Mouse (Mus musculus): ENCODE results near the gene Itpr1. TPM values are rescaled to one million over a fixed set of nuclear protein-coding genes. Genes with fewer than 3 reads are reported as not detected.

Gene Itpr1
- polyA plus RNA-seq, 1 experiment from 2014 or later: 9.0 TPM

DNA sequence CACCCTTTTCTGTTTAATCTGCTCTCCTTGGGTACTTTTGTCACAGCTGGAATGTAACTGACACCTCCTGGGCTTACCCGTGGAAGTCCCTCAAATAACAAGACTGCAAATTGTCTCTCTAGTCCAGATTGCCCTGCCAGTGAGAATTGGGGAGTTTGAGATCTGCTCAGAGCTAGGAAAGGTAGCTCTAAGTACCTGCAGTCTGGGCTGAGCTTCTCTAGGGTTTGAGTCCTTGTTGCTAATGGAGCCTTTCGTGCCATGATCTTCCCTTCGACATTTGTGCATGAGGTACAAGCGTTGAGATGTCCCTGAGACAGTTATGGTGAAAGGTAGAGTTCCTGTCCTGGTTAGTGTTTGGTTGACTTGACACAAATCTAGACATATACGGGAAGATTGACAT lies 89.0 kb downstream of the Itpr1 start:
- no peaks in the 10 kb centered on the region for H3K27me3 ChIP-seq (replicated peaks)
- H3K4me3 ChIP-seq (replicated peaks): no peak overlapping the region
- no peak overlapping the region for H3K4me2 ChIP-seq (replicated peaks)
- H3K9me3 ChIP-seq: no peaks in the 10 kb centered on the region
- WGBS: 86% methylated on average over 5 of the region's 5 CpGs
- H3K36me3 ChIP-seq: no peaks in the 10 kb centered on the region
- no peak overlapping the region for H3K9ac ChIP-seq
- no peak overlapping the region for H3K27ac ChIP-seq
- peaks cover 16% of the 10 kb centered on the region for H3K4me1 ChIP-seq (replicated peaks)
- ATAC-seq: no peak

DNA sequence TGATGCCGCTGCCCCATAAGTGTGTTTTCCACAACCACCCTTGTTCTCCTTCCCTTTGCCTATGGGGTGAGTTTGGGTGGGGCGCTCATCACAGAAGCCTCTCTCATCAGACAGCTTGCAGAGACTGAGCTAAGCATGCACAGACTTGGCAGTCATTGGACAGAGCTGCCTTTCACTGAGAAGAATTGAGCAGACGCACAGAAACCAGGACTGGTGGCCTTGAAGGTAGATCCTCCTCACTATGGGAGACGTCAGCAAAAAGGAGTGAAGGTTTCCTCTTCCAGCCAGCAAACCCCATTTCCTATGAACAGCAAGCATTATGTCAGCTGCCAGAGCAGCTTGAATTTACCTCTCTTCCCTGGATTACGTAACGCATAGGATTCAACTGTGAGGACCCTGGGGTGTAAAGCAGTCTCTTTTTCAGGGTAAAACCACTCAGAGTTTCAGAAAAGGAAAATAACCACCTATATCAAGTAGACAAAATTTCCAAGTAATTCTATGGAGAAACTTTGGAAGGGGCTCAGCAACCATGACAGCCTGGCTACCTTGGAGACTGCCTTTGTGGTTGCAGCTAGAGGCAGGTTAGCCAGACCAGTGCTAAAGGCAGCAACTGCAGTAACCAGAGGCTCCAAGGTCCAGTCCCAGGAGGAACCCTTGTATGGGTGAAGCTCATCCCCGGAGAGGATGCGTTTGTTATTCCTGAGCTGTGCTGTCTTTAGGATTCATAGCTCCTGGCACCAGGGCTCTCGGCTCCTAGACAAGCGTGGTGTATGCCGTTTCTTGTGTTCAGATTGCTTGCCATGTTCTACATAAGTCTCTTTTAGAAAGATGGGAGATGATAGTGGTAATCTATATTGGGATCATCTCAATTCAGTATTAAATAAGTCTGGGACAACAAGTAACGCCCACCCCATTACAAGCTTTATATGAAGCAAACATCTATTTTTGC lies 91.0 kb downstream of the Itpr1 start:
- Histone ChIP-seq H3K4me2 (replicated peaks) (no peak overlapping the region), H3K9me3 (no peaks in the 10 kb centered on the region), H3K4me1 (replicated peaks) (peaks cover 16% of the 10 kb centered on the region), H3K36me3 (no peaks in the 10 kb centered on the region), H3K27me3 (replicated peaks) (no peaks in the 10 kb centered on the region), H3K4me3 (replicated peaks) (no peak overlapping the region), H3K27ac (no peak overlapping the region), H3K9ac (no peak overlapping the region)
- 72% methylated on average over 12 of the region's 12 CpGs for WGBS
- ATAC-seq: no peak

DNA sequence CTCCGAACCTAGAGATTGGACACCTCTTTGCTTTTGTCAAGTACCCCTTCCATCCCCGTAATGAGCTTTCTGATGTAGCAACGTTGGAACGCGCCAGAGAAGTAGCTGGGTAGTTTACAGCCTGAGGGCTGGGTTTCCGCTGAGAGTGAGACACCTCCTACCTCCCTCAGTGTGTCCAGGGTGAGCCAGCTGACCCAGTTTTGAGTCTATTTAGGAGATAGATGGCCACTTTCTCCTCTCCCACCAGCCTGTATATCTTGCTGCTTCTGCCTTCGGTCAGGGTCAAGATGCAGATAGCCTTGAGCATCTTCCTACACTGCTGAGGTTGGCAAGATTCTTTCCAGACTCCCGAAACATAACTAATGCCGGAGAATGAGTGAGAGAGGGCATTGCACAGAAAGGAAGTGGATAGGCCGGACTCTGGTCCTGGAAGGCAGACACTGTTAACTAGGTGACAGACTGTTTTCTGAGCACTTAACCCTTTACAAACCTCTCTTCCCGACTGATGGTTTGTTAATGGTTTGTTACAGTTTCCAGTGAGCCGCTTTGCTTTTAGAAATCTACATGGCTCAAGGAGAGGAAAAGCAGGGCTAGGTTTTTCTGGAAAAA lies 92.4 kb downstream of the Itpr1 start:
- 35% methylated on average over 12 of the region's 12 CpGs for WGBS
- 0 out of 2 replicates have a peak, but pooled peaks have one; percentile 24 for ATAC-seq

DNA sequence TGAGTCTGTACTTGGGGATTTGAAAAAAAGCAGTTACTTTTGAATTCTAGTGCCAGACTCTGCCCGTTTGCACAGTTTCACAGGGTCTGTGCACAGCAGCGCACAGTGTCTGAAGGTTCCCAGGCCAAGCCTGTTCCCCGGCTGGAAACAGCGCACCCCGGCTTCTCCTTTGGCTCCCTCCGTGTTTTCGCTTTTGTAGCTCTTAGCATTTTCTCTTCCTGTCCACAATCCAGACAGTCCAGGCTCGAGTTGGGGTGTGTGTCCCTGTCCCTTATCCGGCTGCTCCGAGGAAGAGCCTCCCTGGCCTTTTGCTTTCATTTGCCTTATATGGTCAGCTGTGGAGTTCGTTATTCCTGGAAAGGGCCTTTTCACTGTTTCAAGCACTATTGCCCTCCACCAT lies 93.3 kb downstream of the Itpr1 start:
- Histone ChIP-seq H3K27me3 (replicated peaks) (no peaks in the 10 kb centered on the region), H3K4me3 (replicated peaks) (0 out of 2 replicates have a peak overlapping the region, but pooled peaks have one; percentile 1), H3K36me3 (no peaks in the 10 kb centered on the region), H3K9me3 (no peaks in the 10 kb centered on the region), H3K27ac (peak overlapping the region; percentile 69), H3K9ac (0 out of 2 replicates have a peak overlapping the region, but pooled peaks have one; percentile 1), H3K4me2 (replicated peaks) (peak overlapping the region; percentile 49), H3K4me1 (replicated peaks) (peaks cover 16% of the 10 kb centered on the region)
- peak; percentile 81 for ATAC-seq
- WGBS: 30% methylated on average over 11 of the region's 11 CpGs

More for the DNA sequence above, 92.4 kb downstream of the Itpr1 start:
- Histone ChIP-seq H3K27me3 (replicated peaks) (no peaks in the 10 kb centered on the region), H3K4me2 (replicated peaks) (no peak overlapping the region), H3K36me3 (no peaks in the 10 kb centered on the region), H3K4me3 (replicated peaks) (no peak overlapping the region), H3K9ac (no peak overlapping the region), H3K9me3 (no peaks in the 10 kb centered on the region), H3K27ac (peak overlapping the region; percentile 13), H3K4me1 (replicated peaks) (peaks cover 16% of the 10 kb centered on the region)

DNA sequence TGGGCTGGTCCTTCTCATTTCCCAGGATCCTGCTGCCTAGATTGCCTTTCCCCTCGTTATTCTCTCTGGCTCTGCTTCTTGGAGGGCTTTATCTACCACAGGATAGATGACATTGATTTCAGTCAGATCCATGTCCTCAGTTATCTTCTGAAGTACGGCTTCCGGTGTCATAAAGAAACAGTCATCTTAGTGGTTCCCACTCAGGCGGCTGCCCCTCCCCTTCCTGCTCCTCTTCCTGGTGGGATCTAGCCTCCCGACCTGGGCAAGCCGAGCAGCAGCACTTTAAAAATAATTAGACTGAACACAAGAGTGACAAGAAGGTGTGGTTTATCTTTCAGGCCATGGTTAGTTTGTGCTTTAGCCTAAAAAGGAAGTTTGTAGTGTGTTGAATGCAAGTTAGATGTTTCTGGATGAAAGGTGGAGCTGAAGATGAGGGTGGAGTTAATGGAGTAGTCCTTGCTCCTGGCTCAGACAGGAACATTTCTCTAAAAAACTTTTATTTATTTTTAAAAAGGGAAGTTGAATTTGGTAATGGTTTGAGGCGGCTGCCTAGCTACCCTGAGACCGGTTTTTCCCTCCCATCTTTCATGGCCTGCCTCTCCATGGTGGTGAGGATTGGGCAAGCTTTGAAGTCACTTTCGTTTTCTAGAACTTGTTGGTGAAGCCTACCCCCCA lies 94.2 kb downstream of the Itpr1 start:
- Histone ChIP-seq H3K9me3 (no peaks in the 10 kb centered on the region), H3K4me3 (replicated peaks) (no peak overlapping the region), H3K36me3 (no peaks in the 10 kb centered on the region), H3K4me1 (replicated peaks) (peaks cover 16% of the 10 kb centered on the region), H3K27ac (peak overlapping the region; percentile 69), H3K27me3 (replicated peaks) (no peaks in the 10 kb centered on the region), H3K9ac (no peak overlapping the region), H3K4me2 (replicated peaks) (no peak overlapping the region)
- 45% methylated on average over 9 of the region's 9 CpGs for WGBS
- peak; percentile 57; the same call in 1 of the 2 replicates for ATAC-seq

DNA sequence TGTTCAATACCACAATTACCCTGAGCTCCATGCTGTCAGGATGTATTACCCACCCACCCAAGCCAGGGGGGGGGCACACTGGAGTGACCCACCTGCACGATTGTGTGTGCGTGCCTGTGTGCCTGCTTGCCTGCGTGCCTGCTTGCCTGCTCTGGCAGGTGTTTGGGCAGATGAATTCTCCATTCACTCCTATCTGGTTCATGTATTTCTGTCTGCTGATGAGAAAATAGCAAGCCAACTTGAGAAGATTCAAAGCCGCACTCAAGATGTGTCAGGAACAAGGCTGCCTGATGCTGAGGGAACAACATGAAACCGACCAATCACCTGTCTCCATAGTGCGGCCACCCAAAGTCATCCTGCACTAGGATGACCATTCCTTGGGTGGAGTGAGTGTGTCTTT lies 94.9 kb downstream of the Itpr1 start:
- H3K4me3 ChIP-seq (replicated peaks): no peak overlapping the region
- H3K4me2 ChIP-seq (replicated peaks): no peak overlapping the region
- H3K36me3 ChIP-seq: no peaks in the 10 kb centered on the region
- no peak for ATAC-seq
- no peaks in the 10 kb centered on the region for H3K27me3 ChIP-seq (replicated peaks)
- no peak overlapping the region for H3K27ac ChIP-seq
- no peak overlapping the region for H3K9ac ChIP-seq
- H3K4me1 ChIP-seq (replicated peaks): peaks cover 16% of the 10 kb centered on the region
- H3K9me3 ChIP-seq: no peaks in the 10 kb centered on the region
- WGBS: 93% methylated on average over 6 of the region's 6 CpGs

DNA sequence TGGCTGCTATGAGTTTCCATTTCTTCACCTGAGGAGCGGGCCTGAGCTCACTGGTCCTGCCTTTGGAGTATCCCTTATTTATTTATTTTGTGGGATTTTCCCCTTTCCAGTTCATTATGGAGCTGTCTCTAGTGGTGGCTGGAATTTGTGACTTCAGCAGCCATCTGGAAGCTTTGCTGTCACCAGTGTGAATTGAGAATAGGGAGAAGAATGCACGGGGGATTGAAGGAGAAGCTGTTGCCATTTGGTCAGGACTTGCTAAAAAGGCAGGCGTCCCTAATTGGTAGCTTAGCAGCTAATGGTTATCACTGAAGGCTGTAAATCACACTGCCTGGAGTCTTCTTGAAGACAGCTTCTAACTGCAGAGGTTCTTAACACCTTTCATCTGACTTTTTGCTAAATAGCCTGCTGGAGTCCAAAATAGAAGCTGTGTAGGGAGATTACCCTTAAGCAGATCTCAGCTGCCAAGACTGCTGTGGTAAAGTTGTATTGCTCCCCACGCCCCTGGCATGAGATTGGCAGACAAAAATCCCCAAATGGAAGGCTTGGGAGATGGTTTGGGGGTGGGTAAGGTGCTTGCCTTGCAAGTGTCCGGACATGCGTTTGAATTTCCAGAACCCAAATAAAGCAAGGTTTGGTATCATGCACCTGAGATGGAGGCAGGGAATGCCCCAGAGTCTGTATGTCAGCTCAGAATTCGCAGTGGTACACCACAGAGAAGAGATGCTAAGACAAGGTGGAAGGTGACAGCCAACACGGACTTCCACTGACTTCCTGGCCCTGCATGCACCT lies 96.7 kb downstream of the Itpr1 start:
- Histone ChIP-seq H3K9me3 (no peaks in the 10 kb centered on the region), H3K4me2 (replicated peaks) (no peak overlapping the region), H3K36me3 (no peaks in the 10 kb centered on the region), H3K9ac (no peak overlapping the region), H3K27ac (no peak overlapping the region), H3K4me1 (replicated peaks) (peaks cover 13% of the 10 kb centered on the region), H3K27me3 (replicated peaks) (no peaks in the 10 kb centered on the region), H3K4me3 (replicated peaks) (no peak overlapping the region)
- ATAC-seq: no peak
- 69% methylated on average over 8 of the region's 8 CpGs for WGBS

DNA sequence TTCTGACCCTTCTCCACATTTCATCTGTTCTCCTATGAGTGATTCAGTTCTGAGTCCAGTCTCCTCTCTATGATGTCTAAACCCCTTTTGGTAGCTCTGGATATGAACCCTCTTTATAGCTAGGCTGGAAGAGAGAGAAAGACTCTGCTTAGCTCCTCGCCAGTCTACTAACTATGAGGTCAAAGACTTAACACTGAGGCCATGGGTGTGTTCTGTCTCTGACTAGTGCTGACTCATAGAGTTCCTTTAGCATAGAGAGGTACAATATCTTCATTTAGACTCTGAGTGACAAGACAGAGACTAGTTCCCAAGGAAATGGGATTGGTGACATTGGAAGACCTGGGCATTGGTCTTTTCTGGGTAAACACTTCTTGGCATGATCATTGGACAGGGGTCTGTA lies 100.2 kb downstream of the Itpr1 start:
- no peaks in the 10 kb centered on the region for H3K36me3 ChIP-seq
- H3K4me1 ChIP-seq (replicated peaks): no peaks in the 10 kb centered on the region
- no peak overlapping the region for H3K4me3 ChIP-seq (replicated peaks)
- H3K27me3 ChIP-seq (replicated peaks): no peaks in the 10 kb centered on the region
- ATAC-seq: no peak
- no peak overlapping the region for H3K27ac ChIP-seq
- WGBS: 80% methylated on average over 1 of the region's 1 CpGs
- no peak overlapping the region for H3K9ac ChIP-seq
- H3K4me2 ChIP-seq (replicated peaks): no peak overlapping the region
- no peaks in the 10 kb centered on the region for H3K9me3 ChIP-seq

DNA sequence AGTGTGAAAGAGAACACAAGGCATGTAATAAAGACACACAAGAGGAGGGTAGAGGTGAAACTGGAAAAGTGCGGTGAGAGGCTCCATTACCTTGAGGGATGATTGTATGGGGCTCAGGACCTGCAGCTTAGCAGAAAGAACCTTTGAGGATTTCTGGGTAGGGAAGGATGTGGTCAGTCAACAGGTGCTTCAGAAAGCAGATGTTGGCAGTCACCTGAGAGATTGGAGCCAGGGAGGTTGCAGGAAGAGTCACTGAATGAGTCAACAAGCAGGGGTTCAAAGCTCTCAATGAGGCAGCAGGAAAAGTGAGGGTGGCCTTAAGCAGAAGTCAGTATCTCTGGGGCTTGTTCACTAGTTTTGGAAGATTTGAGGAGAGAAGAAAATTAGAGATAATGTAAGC lies 101.1 kb downstream of the Itpr1 start:
- 89% methylated on average over 1 of the region's 1 CpGs for WGBS
- ATAC-seq: no peak
- Histone ChIP-seq H3K9me3 (no peaks in the 10 kb centered on the region), H3K9ac (no peak overlapping the region), H3K4me2 (replicated peaks) (no peak overlapping the region), H3K27ac (no peak overlapping the region), H3K36me3 (no peaks in the 10 kb centered on the region), H3K4me3 (replicated peaks) (no peak overlapping the region), H3K4me1 (replicated peaks) (no peaks in the 10 kb centered on the region), H3K27me3 (replicated peaks) (no peaks in the 10 kb centered on the region)

DNA sequence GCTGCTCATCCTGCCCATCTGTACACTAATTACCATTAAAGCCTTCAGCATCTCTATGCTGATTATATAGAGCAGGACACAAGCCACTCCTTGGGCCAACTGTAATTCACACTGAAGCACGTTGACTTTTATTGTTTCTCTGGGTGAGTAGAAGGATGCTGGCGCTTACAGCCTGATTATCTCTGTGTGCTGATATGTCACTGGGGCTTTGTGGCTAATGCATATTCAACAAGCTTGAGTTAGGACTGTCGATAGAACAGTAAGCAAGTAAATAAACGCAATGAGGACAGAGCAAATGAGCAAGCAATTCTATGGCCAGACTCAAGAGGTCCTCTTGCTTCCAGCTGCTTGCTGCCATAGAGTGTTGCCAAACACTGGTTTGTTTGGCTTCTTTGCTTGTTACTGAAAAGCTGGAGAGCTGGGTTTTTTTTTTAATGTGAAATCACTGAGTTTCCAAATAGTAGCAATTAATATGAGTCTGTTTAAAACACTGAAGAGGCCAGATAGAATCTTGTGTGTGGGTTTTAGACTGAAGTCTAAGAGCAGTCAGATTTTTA lies 103.5 kb downstream of the Itpr1 start:
- no peaks in the 10 kb centered on the region for H3K9me3 ChIP-seq
- 64% methylated on average over 4 of the region's 4 CpGs for WGBS
- no peaks in the 10 kb centered on the region for H3K36me3 ChIP-seq
- H3K4me3 ChIP-seq (replicated peaks): no peak overlapping the region
- no peak overlapping the region for H3K9ac ChIP-seq
- no peak overlapping the region for H3K4me2 ChIP-seq (replicated peaks)
- H3K4me1 ChIP-seq (replicated peaks): no peaks in the 10 kb centered on the region
- no peak overlapping the region for H3K27ac ChIP-seq
- no peak for ATAC-seq
- H3K27me3 ChIP-seq (replicated peaks): no peaks in the 10 kb centered on the region

DNA sequence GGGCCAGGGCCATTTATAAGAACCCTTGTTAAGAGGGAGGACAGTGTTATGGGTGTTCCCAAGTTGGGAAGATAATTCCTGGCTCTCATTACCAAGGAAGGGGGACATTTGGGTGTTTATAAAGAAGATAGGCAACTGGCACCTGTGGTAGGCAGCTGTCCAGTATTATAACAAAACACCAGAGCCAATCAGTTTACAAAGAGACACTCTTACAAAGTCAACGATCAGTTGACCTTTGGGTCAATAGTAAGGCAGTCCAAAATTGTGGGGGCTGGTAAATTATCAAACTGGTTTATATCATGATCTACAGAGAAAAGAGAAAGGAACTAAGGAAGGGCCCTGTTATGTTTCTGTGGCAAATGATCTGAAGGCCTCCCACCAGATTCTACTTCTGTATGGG lies 104.1 kb downstream of the Itpr1 start:
- no peak overlapping the region for H3K4me2 ChIP-seq (replicated peaks)
- no peaks in the 10 kb centered on the region for H3K27me3 ChIP-seq (replicated peaks)
- WGBS: 66% methylated on average over 1 of the region's 1 CpGs
- no peaks in the 10 kb centered on the region for H3K36me3 ChIP-seq
- no peak overlapping the region for H3K9ac ChIP-seq
- H3K9me3 ChIP-seq: no peaks in the 10 kb centered on the region
- no peak overlapping the region for H3K27ac ChIP-seq
- no peak for ATAC-seq
- no peaks in the 10 kb centered on the region for H3K4me1 ChIP-seq (replicated peaks)
- no peak overlapping the region for H3K4me3 ChIP-seq (replicated peaks)

Measured in intestine, embryonic 15.5 days (tissue).